Mouse (Mus musculus) cortical plate, adult 2 months (tissue): ENCODE measurements around the gene Vars2.

ENCODE experiments used
- CTCF ChIP-seq: fragments of 200-500 bp; IDR thresholded peaks from 2 replicates; pipeline ENCODE4 v1.5.1; 2011; ENCODE audit warnings: mild to moderate bottlenecking, control low read depth, low read length; ENCODE audit not compliant: insufficient read depth; ENCODE audit errors: extremely low read depth
- POLR2A ChIP-seq: fragments of 200-500 bp; IDR thresholded peaks from 2 replicates; pipeline ENCODE4 v1.6.1; 2011; ENCODE audit warnings: mild to moderate bottlenecking, low read length, control low read depth; ENCODE audit not compliant: insufficient read depth; ENCODE audit errors: extremely low read depth

GRCm38 (mm10) chr17:35666851-35667256 lies 538 bp downstream of the Vars2 start:
- TF ChIP-seq CTCF (no peak), POLR2A (no peak)
